Mouse (Mus musculus): Measurements from ENCODE around the gene Myh9.

Myh9 gene

DNA sequence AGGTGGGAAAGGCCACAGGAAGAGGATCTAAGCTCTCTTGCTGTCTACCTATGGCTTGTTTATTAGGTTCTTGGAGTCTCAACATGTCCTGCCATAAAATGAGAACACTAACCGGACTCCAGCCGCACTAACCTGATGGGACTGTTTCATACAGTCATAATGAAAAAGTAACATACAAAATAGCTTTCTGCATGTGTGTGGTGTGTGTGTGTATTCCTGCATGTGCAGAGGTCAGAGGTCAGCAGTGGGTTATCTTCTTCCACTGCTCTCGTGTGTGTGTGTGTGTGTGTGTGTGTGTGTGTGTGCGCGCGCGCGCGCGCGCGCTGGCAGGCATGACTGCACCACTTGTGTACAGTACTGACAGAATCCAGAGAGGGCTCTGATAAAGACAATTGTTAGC is 13.7 kb downstream of the Myh9 start:
- no peak for DNase-seq (ENCODE audit: low read depth, low spot score)

DNA sequence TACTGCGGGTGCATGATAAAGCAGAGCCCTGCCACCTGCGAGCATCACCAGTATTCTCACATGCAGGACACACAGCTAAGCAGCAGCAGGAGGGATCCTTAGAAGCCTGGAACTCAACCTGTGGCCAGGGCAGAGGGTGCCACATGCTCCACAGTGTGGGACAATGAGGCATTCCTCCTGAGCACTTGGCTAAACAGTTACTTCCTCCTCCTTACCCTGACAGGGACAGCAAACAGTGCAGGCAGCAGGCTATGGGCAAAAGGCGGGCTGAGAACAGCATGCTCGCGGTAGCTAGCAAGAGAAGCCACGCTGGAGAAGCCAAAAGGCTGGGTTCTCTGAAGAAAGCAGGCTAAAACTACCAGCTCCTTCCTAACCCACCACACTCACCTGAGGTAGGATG is 14.2 kb downstream of the Myh9 start:
- no peak for DNase-seq (ENCODE audit: low read depth, low spot score)

DNA sequence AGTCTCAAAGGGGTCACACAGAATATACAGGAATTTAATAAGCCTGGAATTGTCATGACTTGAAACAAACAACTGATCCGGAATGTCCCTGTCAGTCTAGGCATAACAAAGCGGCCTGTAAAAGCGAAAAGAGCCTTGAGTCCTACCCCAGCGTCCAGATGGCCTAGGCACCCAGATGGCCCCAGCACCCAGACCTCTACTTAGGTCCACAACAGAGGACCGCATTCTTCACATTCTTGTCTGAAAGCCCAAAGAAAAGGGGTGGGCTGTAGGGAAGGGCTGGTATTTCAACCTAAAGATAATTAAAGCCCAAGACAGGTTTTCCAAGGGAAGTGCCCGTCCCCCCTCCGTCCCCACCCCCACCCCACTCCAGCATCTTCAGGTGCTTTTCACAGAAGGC is 14.6 kb downstream of the Myh9 start:
- DNase-seq (ENCODE audit: low read depth, low spot score), result no peak

DNA sequence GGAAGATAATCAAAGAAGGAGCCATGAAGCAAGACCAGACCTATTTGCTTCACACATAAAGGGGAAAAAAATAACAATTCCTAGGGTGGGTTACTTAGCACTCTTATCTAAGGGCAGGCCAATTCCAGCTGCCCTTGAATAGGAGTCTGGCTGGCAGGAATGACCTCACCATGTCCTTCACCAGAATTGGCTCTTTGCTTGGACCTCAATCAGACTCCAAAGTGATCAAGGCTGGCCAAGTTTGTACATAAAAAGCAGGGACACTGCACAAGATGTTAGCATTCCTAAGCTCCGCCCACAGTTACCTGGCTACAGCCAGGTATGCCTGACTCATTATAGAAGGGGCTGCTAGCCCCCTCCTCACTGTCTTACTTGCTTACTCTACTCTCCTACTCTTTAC is 16.6 kb downstream of the Myh9 start:
- no peak for DNase-seq (ENCODE audit: low read depth, low spot score)

DNA sequence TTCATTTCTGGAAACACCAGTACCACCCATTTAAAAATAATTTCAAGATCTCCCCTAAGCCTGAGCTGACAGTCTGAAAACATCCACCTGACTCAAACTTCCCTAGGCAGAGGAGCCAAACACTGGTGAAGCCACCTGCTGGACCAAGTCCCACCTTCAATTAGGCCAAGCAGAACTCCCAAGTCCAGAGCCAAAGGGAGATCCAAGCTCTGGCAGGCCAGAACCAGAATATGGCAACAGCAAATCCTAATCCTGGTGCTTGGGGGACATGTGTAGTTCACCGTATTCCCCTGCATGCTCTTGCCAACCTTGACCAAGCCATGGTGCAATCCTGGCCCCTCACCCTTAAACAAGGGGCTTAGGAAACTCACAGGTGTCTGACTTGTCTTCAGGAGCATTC is 17.7 kb downstream of the Myh9 start:
- DNase-seq (ENCODE audit: low read depth, low spot score), result no peak

DNA sequence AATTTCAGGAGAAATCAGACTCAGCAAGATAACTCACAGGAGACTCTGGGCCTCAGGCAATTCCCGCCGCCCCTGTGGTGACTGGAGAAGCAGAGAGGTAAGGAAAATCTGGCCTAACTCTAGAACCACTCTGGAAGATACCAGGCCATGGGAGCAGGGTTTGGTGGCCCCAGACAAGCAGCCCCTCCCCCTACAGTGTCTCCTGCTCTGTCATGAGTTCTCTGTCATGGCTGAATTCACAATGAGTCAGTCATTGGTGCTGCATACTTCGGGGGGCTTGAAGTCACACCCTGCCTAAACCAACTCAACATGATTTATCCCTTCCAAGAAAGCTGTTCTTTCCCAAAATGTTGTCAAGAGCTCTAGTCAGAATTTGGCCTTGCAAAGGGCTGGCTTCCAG is 18.3 kb downstream of the Myh9 start:
- DNase-seq (ENCODE audit: low read depth, low spot score), result no peak

DNA sequence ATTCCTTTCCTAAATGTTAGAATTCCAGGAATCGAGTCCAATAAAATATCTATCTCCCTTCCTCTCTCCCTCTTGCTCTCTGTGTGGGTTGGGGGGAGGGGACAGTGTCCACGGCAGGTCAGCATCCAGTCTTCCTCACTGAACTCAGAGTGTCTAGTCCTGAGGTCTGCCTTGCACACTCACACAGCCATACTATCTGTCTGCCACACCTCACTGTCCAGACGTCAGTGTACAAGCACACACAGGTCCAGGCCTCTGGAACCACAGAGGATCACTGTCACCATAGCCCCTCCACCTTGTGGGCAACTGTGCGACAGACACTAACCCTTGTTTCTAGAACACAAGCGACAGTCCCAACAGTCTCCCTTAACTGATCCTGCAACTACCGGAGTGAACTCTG is 18.8 kb downstream of the Myh9 start:
- no peak for DNase-seq (ENCODE audit: low read depth, low spot score)

DNA sequence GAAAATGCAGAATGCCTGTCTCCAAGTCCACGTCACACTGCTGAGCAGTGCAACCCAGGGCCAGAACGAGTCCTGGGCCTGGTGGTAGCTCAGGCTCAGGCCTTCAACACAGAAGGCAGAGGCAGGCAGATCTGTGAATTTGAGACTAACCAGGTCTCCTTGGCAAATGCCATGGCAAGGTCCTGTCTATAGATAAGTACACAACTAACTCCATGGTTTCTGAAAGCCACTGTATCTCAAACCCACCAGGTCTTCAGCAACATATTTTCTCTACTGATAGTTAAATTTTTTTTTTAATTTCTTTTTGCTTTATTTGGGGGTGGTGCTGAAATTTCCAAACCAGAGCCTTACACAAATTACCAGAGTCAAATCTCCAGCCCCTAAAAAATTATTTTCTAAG is 19.3 kb downstream of the Myh9 start:
- DNase-seq (ENCODE audit: low read depth, low spot score), result no peak

DNA sequence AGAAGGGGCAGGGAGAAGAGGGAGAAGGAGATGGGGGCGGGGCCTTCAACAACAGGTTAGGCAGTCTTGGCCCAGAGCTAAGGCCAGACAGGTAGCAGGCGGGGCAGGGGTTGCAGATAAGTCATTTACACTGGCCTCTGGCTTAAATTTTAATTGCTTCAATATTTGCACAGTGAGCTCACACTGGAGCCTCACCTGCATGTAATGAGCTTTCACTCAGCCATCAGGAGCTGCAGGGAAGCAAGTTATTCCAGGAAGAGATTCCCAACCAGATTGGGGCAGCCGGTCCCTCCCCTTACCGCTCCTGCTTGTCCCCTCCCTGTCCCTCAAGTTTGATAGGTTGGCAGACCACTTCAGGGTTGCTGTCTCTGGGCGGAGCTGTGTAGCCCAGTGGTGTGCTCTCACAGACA is 19.9 kb downstream of the Myh9 start:
- DNase-seq (ENCODE audit: low read depth, low spot score), result no peak

DNA sequence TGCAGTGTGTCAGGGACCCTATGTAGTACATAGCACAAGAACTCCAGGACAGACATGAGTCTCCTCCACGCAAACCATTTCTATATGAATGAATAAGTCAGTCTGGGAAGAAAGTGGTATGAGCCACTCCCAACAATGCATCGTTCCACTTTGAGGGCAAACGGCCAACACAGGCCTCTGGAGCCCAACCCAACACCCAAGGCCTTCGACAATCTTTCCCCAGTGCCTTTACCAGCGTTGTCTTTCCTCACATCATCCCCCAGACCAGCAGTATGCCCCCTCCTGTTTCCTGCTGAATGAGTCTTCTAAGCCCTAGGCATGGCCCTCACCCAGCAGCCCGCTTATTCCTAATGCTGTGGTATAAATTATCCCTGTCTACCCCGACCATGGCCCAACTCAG is 20.6 kb downstream of the Myh9 start:
- DNase-seq (ENCODE audit: low read depth, low spot score), result no peak

DNA sequence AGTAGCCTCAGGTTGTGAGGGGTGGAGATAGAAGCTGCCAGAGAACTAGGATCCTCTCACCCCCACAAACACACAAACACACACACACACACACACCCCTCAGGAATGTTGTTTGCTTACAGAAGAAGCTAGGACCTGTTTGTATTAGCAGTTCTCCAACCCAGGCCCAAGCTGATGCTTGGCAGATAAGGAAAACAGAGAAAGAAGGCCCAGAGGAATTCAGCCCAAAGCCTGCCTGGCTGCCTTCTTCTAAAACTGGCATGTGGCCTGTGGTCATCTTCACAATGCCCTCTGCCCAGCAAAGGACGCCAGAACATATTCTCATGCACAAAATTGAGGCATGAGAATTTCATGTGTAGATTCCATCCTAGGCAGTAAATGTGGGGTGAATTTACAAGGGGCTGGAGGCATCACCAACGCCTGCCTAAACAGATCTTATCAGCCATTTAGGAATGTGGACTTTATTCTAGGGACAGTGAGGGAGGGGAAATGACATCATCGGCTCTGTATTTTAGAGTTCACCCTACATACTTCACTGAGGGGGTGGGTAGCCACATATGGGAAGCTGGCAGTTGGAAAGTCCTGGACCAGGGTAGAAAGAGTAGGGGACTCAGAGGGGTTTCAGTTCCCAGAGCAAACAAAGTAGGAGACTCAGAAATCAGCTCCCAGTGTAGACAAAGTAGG is 21.4 kb downstream of the Myh9 start:
- no peak for DNase-seq (ENCODE audit: low read depth, low spot score)

DNA sequence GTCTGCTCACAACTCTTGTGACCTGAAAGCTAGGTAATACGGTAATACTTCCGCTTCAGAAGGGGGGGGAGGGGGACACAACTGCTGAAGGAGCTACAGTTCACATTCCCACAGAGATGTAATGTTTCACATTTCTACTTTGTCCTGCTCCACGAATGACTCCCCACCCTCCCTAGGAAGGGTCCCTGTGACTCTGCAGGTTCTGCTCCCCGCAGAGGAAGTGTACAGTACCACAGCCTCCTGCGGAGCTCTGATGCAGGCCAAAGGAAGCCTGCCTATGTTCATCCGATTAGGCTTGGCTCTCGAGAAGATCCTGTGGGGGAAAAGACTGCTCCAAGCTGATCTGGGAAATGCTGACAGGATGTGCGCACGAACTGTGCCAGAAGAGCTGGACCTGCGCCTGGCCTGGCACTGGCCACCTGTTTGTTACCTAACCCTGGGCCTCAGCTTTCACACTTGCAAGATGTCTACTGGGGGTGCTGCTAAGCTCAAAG is 22.0 kb downstream of the Myh9 start:
- no peak for DNase-seq (ENCODE audit: low read depth, low spot score)

DNA sequence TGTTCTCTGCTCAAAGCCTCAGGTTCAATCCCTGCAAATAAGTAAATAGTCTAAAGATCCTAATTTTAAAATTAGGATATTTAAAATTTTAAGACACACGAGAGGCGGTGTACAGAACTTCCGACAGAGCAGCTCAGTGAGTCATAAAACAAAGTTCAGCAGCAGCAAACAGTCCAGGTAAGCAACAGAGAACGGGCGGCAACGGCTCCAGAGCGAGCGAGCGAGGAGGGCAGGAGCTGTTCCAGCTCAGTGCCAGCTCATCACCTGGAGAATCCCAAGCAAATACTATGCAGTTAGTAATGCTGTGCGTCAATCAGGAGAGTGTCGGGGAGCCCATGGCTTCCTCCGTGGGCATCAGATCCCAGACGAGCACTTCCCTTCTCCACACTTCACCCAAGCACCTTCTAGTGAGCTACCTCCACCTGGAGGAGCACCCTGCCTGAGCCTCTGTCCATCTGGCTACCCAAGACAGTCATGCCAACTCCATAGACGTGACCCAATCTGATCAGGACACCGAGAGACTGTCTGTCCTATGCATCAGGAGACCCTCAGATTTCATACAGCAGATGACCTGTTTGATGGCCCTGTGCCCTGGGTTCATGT is 23.3 kb downstream of the Myh9 start:
- DNase-seq (ENCODE audit: low read depth, low spot score), result no peak

DNA sequence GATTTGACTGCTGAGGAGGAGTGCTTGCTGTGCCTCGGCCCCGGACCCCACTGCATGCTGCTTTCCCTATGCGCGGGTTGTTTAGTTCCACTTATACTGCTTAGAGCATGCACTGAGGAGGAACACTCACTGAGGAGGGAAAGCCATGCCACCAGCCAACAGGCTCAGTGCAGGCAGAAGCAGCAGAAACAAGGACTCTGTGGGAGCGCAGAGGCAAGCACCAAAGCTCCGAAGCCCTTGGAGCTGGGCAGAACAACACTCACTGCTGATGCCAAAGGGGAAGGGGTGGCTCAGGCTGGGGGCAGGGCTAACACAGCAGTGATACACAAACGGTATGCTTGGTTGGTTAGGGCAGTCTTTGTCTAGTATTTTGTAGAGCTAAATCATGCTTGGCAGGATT is 24.6 kb downstream of the Myh9 start:
- no peak for DNase-seq (ENCODE audit: low read depth, low spot score)

DNA sequence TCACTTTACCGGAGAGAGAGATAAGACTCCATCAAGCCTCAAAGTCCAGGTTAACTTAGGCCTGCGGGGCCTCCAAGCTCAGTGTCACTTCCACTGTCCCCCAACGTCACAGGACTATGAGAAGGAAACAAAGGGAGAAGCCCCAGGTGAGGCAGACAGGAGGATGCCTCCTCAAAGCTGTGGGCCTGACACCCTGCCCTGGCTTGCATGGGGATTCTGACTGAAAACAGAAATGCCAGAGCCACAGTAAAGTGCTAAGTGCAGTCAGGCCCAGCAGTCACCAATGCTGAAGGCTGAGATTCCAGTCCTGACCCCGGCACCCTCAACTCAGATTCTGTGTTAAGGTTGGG is 25.4 kb downstream of the Myh9 start:
- DNase-seq (ENCODE audit: low read depth, low spot score), result no peak

DNA sequence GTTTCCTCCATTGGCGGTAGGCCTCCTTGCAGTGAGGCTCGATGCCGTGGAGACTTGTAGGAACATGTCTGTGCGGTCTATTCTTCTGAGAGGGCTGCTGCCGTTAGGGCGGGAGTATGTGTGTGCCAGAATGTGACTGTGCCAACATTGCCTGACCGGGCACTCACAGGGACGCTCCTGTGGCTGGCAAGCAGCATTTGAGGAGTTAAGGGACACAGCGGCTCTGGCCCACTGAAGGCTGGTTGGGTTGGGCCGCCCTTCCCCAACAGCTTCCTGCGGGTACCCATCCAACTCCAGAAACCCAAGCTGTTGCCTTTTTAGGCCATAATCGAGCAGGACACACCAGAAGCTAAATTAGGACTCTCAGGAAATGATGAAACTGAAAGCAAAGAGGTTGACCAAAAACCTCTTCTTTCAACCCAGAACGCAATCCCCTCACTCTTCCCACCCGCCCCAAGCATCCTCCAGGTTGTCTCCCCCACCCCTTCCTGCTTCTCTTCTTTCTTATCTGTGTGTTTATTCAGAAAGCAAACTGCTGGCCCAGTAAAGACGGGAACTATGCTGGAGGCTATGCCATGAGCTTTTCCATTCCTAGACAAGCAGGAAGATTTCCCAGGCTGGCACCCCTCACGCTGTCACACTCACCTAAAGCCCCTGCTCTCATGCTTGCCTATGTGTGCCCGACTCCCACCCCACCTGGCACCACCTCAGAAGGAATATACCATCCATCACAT is 25.9 kb downstream of the Myh9 start:
- no peak for DNase-seq (ENCODE audit: low read depth, low spot score)

DNA sequence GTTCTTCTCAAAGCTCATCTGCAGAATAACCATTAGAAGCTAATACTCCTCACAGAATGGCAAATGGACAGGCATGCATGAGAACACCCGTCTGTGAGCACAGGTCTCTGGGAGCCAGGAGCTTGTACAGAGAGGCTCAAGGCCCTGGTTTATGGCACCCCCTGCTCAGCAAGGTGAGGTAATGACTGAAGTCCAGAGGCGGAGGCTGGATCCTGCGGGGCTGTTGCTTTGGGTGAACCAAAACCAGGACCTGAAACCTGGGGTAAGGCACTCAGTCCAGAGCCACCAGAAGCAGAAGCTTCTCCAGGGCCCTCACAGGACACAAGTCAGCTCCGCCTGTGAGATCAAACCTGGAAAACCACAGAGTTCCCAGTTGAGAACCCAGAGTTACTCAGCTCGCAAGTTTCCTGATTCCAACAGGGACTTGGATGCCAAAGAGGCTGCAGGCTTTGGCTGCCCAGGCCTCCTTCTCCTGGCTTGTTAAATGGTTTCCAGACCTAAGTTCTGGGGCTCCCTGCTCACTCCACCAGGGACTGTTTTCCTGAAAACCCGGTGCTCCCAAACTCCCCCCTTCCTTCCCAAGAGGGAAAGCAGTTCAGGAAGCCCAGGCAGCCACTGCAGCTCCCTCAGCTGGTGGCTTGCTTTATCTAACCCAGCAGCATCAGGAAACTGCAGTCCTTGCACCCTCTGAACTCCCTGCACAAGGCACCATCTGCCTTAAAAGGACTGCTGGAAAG is 28.2 kb downstream of the Myh9 start:
- DNase-seq (ENCODE audit: low read depth, low spot score), result no peak

DNA sequence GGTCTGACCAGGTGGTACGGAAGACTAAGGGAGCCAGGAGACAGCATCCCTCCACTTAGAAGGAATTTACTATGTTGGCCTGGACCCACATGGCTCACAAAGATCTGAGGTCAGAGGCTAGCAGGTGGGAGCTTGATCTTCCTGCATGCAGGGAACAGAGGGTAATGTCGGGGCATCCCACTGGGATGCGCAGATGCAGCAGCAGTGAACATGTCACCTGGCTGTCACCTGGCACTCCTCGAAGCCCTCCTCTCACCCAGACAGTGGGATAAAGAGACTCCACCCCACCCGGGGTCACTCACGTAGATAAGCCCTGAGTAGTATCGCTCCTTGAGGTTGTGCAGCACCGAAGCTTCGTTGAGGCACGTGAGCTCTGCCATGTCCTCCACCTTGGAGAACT is 29.4 kb downstream of the Myh9 start:
- no peak for DNase-seq (ENCODE audit: low read depth, low spot score)

DNA sequence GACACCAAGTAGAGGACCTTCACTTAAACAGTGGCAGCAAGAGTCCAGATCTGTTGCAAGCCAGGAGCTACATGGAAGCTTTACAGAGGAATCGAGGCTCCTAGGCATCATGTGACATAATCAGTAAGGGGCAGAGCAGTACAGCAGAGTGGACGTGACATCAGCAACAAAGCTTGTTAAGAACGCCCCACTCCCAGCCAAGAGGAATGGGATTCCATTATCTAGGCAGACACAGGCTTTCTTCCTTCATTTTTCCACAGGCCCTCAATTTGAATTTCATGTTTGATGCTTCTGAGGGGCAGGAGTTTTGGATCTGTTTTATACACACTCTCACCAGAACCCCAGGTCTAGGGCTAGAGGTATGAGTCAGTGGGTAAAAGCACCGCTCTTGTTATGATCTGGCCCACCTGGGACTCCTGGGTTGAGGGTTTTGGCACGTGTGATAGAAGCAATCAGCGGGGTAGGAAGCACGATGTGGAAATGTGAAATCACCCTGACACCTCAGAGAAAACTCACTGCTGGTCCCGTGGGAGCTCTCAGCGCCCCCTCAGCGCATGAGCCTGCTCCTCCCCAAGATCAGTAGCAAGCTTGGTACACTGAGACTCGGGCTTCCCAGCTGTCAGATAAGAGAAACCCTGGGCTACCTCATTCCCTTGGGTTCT is 30.7 kb downstream of the Myh9 start:
- DNase-seq (ENCODE audit: low read depth, low spot score), result no peak

DNA sequence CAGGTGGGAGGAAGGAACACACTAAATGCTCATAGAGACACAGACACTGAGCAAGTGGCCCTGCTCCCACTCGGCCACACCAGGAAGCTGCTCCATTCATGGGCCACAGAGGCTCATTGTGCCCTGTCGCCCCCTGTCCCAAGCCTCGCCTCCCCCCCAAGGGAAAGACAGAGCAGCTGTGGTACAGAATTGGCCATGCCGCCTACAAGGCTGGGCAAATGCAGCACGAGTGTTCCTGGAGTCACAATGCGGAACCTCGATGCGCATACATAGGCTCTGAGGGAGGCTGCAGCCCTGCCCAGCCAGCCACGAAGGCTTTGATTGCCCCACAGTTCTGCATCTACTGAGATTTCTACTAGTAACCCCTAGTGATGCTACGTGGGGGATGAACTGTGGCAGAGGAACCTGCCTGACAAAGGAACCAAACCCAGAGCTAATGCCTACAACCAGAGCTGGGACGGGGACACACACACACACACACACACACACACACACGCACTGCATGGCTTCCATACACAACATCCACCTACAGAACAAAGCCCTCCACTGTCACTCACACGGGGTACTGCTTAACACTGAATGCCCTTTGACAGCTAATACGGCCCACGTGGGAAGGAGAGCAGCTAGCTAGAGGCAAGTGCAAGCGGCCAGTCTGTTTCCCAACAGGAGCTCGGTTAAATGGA is 31.4 kb downstream of the Myh9 start:
- DNase-seq (ENCODE audit: low read depth, low spot score), result no peak

DNA sequence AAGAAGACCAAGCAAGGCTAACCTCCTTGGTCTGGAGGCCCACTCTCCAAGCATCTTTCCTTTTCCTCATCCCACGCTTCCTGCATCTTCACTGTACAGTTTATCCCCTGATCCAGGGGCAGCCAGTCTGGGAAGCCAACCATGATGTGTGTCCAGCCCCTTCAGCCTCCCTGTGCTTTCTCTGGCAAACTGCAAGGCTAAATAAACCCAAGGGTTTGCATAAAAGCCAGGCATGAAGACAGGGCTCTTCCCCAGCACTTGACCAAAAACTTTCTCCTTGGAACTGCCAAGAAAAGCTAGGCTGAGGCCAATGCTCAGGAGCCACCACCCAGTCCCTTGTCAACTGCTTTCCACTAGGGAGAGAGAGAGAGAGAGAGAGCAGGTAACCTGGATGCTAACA is 32.5 kb downstream of the Myh9 start:
- no peak for DNase-seq (ENCODE audit: low read depth, low spot score)

DNA sequence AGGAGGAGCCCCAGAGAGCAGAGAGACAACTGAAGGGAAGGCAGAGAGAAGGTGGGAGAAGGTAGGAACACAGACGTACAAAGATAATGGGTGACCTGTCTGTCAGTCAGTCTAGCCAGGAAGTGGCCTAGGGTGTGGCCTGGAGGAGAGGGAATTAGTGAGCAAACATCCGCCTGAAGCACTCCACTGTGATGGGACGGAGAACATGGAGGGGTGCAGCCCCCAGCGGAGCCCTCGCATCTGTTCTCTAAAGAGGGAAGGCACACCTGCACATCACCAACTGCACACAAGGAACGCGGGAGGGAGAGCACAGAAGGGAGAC is 34.8 kb downstream of the Myh9 start:
- no peak for DNase-seq (ENCODE audit: low read depth, low spot score)
